In genomic region chr2:94045411-94046090, GRCm38 (mm10) we compare ENCODE assay signal across 13 mouse cellular contexts. TPM values are rescaled to one million over a fixed set of nuclear protein-coding genes. Genes with fewer than 3 reads are reported as not detected.
DNase-seq lines count a peak whose midpoint lies in the region.
"Had no signal": no experiment of that assay in that cellular context is flagged by ENCODE, and none has a peak within 500 bp of the region (broad histone marks: within the 10 kb centered on the region; RNA-seq: fewer than 3 reads in every experiment).

No protein-coding gene starts in this region.

- intact Hi-C loops in heart, postnatal 14 days (cut with DNase I): no loop called here
- intact Hi-C loops in heart, postnatal 10 days (cut with DNase I): loop anchor here (2.0 kb wide), 1 partner anchor 13 kb away; no protein-coding TSS in a partner anchor

- peak; percentile 76 for DNase-seq in heart, adult 11 months
- DNase-seq in heart, postnatal 14 days: no peak
- peak; percentile 77 for DNase-seq in 416B (ENCODE audit: low read depth)
- peak; percentile 17 for DNase-seq in cerebellum, adult 8-10 months
- DNase-seq in heart, postnatal 10 days: peak; percentile 23 to 27
- no peak for DNase-seq in T-cell, adult 2 months (ENCODE audit: low spot score)
- no peak for DNase-seq in ovary, postnatal 14 days (ENCODE audit: low spot score)
- no peak for DNase-seq in urinary bladder, adult 2 months (ENCODE audit: low spot score)
- DNase-seq: kidney, adult 11 months had no signal

RNA-seq across cellular contexts. Expression of gene Alkbh3, which starts 34.9 kb away (rescaled TPM):
- total RNA-seq in heart, postnatal 14 days (2021): 10 to 100 TPM; 58.7 to 63.1 TPM
- total RNA-seq in heart, postnatal 10 days (2021): 10 to 100 TPM; 70.0 to 78.2 TPM
- 69.6 and 77.1 TPM in 2 replicates for polyA plus RNA-seq in urinary bladder, adult 2 months (2012; rRNA removed)

RNA-seq across cellular contexts. Expression of gene Gm27027, which starts 49.4 kb away (rescaled TPM):
- not detected for total RNA-seq in heart, postnatal 14 days (2021)
- 1 to 10 TPM in 1 of 2 experiments, not detected in 1; 1.0 TPM for total RNA-seq in heart, postnatal 10 days (2021)
- polyA plus RNA-seq in urinary bladder, adult 2 months (2012; rRNA removed): not detected in 2 replicates
- total RNA-seq: G1E; left cerebral cortex, postnatal 14 days had no signal
- polyA plus RNA-seq: G1E; macrophage; testis, adult 2 months had no signal

Comparison
In these comparisons a context has a peak if more than half of its experiments do, and no peak if none do; other contexts are left out.
1. DNase-seq: peak in heart, adult 11 months (single experiment), 416B (single experiment), cerebellum, adult 8-10 months (single experiment) and heart, postnatal 10 days (2 of 2); none in heart, postnatal 14 days (0 of 2), T-cell, adult 2 months (single experiment), ovary, postnatal 14 days (single experiment) and urinary bladder, adult 2 months (single experiment).